Mouse (Mus musculus) C2C12 (cell line): ENCODE data around the gene Csdc2. TPM values are rescaled to one million over a fixed set of nuclear protein-coding genes. Genes with fewer than 3 reads are reported as not detected.

Experiments used
- H3K27me3 ChIP-seq: one replicate; pipeline ENCODE4 v1.6.1; 2011; ENCODE audit not compliant: control insufficient read depth, insufficient read depth, insufficient read length
- H3K36me3 ChIP-seq: one replicate; pipeline ENCODE4 v1.6.1; 2011; ENCODE audit not compliant: control insufficient read depth, insufficient read depth
- H3K4me3 ChIP-seq: one replicate; pipeline ENCODE4 v1.5.1; 2011; ENCODE audit warnings: mild to moderate bottlenecking, control low read depth; ENCODE audit not compliant: poor library complexity, insufficient read depth, severe bottlenecking
- H3K79me2 ChIP-seq: one replicate; pipeline ENCODE4 v1.6.1; 2011; ENCODE audit not compliant: control insufficient read depth, insufficient read depth
- H3K79me3 ChIP-seq: one replicate; pipeline ENCODE4 v1.6.1; 2011; ENCODE audit warnings: low read depth, control low read depth
- H3ac ChIP-seq: one replicate; pipeline ENCODE3; 2011; ENCODE audit warnings: low read depth; ENCODE audit not compliant: control insufficient read depth, insufficient read length
- CEBPB ChIP-seq: IDR thresholded peaks from one replicate; pipeline ENCODE4 v1.6.1; 2011; ENCODE audit warnings: low read depth, mild to moderate bottlenecking, control low read depth, moderate library complexity
- CTCF ChIP-seq: IDR thresholded peaks from one replicate; pipeline ENCODE4 v1.5.1; 2011; ENCODE audit not compliant: control insufficient read depth, insufficient read depth, insufficient read length
- FOSL1 ChIP-seq: IDR thresholded peaks from one replicate; pipeline ENCODE4 v1.8.0; 2011; ENCODE audit warnings: mild to moderate bottlenecking, low read length; ENCODE audit not compliant: poor library complexity, insufficient read depth, severe bottlenecking
- MAX ChIP-seq: IDR thresholded peaks from one replicate; pipeline ENCODE4 v1.6.1; 2011; ENCODE audit warnings: mild to moderate bottlenecking, control low read depth
- MYOD1 ChIP-seq: IDR thresholded peaks from one replicate; pipeline ENCODE4 v1.6.1; 2011; ENCODE audit warnings: low read depth; ENCODE audit not compliant: control insufficient read depth, insufficient read length
- MYOG ChIP-seq: IDR thresholded peaks from one replicate; pipeline ENCODE4 v1.6.1; 2011; ENCODE audit not compliant: control insufficient read depth, insufficient read length; ENCODE audit errors: extremely low read depth
- USF1 ChIP-seq: IDR thresholded peaks from one replicate; pipeline ENCODE4 v1.6.1; 2011; ENCODE audit warnings: low read depth, mild to moderate bottlenecking, control low read depth, moderate library complexity
- polyA plus RNA-seq: library from polyadenylated mRNA; unstranded; fragments of >200 nt; fragmentation: generic; extraction: Trizol; gene quantifications from one replicate; pipeline ENCODE4 v1.2.1, GENCODE M21; 2012; ENCODE audit warnings: missing spikeins

The Csdc2 gene
- polyA plus RNA-seq, 1 experiment, result 1.7 TPM

DNA sequence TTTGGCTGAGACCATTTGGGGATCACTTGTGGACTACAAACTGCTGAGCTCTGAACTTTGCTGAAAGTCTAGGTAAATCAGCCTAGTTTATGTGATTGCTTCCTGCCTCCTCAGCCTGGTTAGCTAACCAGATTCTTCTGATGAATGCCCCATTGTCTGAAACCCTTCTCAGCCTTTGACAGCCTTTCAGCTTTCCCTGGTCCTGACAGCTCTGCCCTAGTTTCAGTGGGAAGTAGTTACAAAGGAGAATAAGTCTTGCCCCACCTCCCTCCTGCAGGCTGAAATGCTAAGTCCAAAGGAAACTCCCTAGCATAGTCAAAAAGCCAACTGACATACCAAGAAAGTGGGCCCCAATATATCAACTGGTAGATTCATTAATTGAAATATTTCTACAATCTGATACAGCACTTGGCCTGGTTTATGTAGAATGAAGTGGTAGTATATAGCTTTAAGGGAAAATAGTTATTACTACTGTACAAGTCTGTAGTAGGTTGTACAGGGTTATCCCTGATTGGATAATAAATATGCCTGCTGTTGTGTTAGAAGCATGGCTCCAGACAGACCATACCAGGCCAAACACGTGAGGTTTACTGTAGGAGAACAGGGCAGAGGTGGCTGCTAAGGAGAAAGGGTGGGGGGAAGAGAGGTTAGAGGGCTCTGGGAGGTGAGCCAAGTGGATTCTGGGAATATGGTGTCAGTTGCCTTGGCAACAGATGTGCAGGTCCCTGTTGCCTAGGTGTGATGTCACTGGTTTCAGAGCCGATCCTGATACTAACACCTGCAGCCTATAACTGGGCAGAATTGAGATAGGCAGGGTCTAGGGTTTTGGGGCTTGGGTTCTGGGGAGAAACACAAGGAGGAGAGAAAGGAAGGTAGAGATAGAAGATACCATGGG, 49.0 kb downstream of the Csdc2 start:
- Histone ChIP-seq H3ac (no peak overlapping the region), H3K79me2 (no peaks in the 10 kb centered on the region), H3K27me3 (no peaks in the 10 kb centered on the region), H3K36me3 (no peaks in the 10 kb centered on the region), H3K4me3 (no peak overlapping the region), H3K79me3 (no peaks in the 10 kb centered on the region)
- TF ChIP-seq MYOG, result no peak

DNA sequence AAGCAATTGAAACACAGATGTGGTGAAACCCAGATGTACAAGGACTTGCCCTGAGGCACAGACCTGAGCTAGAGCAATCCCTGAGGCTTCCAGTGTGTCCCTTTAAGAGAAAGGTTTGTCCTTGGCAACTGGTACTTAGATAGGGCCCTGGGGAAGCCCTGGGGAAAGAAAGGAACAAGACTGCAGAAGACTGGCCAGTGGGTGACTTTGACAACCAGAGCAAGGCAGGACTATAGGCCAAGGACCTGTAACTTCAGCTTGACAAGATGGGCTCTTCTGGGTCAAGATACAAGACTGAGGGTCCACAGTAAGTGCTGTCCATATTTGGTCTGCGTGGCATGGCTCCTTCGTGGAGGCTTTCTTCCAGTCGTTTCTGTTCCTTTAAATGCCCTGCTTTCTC, 51.1 kb downstream of the Csdc2 start, which contains the start of gene Xrcc6:
TSS of gene Xrcc6 (plus strand) at position 190 of the 400 bp plus-strand sequence.
- H3K79me3 ChIP-seq, result no peaks in the 10 kb centered on the region
- no peak for TF ChIP-seq MAX
- no peak for TF ChIP-seq FOSL1
- no peak for TF ChIP-seq CEBPB
- no peak for TF ChIP-seq MYOG
- TF ChIP-seq USF1, result no peak
- TF ChIP-seq CTCF, result no peak
- no peak for TF ChIP-seq MYOD1
- H3K4me3 ChIP-seq, result no peak within 1 kb of the TSS

GRCm38 (mm10) chr15:81989371-81990062, 53.0 kb downstream of the Csdc2 start:
- Histone ChIP-seq H3K79me3 (no peaks in the 10 kb centered on the region), H3K36me3 (peaks cover 19% of the 10 kb centered on the region), H3K79me2 (no peaks in the 10 kb centered on the region), H3K4me3 (no peak overlapping the region), H3ac (no peak overlapping the region), H3K27me3 (no peaks in the 10 kb centered on the region)
- TF ChIP-seq CTCF, result peak; percentile 77
- TF ChIP-seq MAX, result peak; percentile 14
- no peak for TF ChIP-seq MYOG
- TF ChIP-seq FOSL1, result no peak
- no peak for TF ChIP-seq MYOD1
- no peak for TF ChIP-seq USF1
- peak; percentile 48 for TF ChIP-seq CEBPB

More for the DNA sequence above, 51.1 kb downstream of the Csdc2 start, which contains the start of gene Xrcc6:
- H3K36me3 ChIP-seq, result peaks cover 2% of the 10 kb centered on the region
- H3K27me3 ChIP-seq, result no peaks in the 10 kb centered on the region
- no peaks in the 10 kb centered on the region for H3K79me2 ChIP-seq
- no peak within 1 kb of the TSS for H3ac ChIP-seq

GRCm38 (mm10) chr15:81990549-81990948, 54.0 kb downstream of the Csdc2 start:
- Histone ChIP-seq H3K36me3 (peaks cover 29% of the 10 kb centered on the region), H3K27me3 (no peaks in the 10 kb centered on the region), H3K79me2 (no peaks in the 10 kb centered on the region), H3ac (no peak overlapping the region), H3K79me3 (no peaks in the 10 kb centered on the region), H3K4me3 (no peak overlapping the region)
- TF ChIP-seq MAX (no peak), MYOD1 (peak; percentile 70)

DNA sequence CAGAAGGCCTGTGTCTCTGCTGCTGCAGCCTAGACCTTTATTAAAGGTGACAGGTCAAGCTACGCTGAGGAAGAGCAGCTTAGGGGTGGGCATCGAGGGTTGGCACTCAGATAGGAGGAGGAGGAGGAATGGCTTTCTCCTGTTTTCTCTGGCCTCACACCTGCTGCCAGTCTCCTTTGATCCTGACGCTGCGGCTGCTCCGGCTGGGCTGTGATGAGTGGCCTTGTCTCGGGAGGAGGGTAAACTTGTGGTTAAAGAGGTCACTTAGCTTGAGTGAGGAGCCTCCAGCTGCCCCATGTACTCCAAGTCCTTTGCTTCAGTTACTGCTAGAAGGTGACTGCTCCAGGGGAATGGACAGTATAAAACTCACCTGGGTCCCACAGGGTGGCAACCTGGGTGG, 57.4 kb downstream of the Csdc2 start:
- peaks cover 62% of the 10 kb centered on the region for H3K36me3 ChIP-seq
- no peaks in the 10 kb centered on the region for H3K79me3 ChIP-seq
- H3ac ChIP-seq, result no peak overlapping the region
- TF ChIP-seq MYOD1 (no peak), CEBPB (no peak), FOSL1 (no peak), MAX (no peak), CTCF (no peak), USF1 (no peak), MYOG (no peak)
- H3K27me3 ChIP-seq, result no peaks in the 10 kb centered on the region
- H3K79me2 ChIP-seq, result no peaks in the 10 kb centered on the region
- no peak overlapping the region for H3K4me3 ChIP-seq

Other genes with a start within 250 kb of the Csdc2 start
- 1.5 TPM for gene Chadl, start 239.5 kb upstream of the Csdc2 start, polyA plus RNA-seq
- gene Zc3h7b, start 191.7 kb upstream of the Csdc2 start, polyA plus RNA-seq, result 46.9 TPM
- gene Rangap1, start 191.2 kb upstream of the Csdc2 start, polyA plus RNA-seq, result 233 TPM
- 32.6 TPM for gene Tef, start 134.3 kb upstream of the Csdc2 start, polyA plus RNA-seq
- 37.5 TPM for gene Tob2, start 78.0 kb upstream of the Csdc2 start, polyA plus RNA-seq
- 156 TPM for gene Phf5a, start 64.8 kb upstream of the Csdc2 start, polyA plus RNA-seq
- gene Aco2, start 64.5 kb upstream of the Csdc2 start, polyA plus RNA-seq, result 368 TPM
- 164 TPM for gene Polr3h, start 10.5 kb upstream of the Csdc2 start, polyA plus RNA-seq
- 66.6 TPM for gene Pmm1, start 24.2 kb downstream of the Csdc2 start, polyA plus RNA-seq
- not detected for gene 1700029P11Rik, start 43.8 kb downstream of the Csdc2 start, polyA plus RNA-seq
- 53.7 TPM for gene Xrcc6, start 51.1 kb downstream of the Csdc2 start, polyA plus RNA-seq
- 56.6 TPM for gene Desi1, start 97.1 kb downstream of the Csdc2 start, polyA plus RNA-seq
- 238 TPM for gene Snu13, start 110.8 kb downstream of the Csdc2 start, polyA plus RNA-seq
- gene 4930407I10Rik, start 122.4 kb downstream of the Csdc2 start, polyA plus RNA-seq, result not detected
- not detected for gene Mei1, start 133.2 kb downstream of the Csdc2 start, polyA plus RNA-seq
- 20.2 TPM for gene Ccdc134, start 191.2 kb downstream of the Csdc2 start, polyA plus RNA-seq
- 180 TPM for gene Srebf2, start 210.4 kb downstream of the Csdc2 start, polyA plus RNA-seq